Mouse (Mus musculus) frontal cortex, postnatal 14 days (tissue): Measurements from ENCODE around the gene Pqlc2.

Experiments used
- DNase-seq, 2 experiments: peaks; one replicate each; pipeline ENCODE4 v3.0.0; 2022; ENCODE audit warnings: low spot score in 2 of 2

Gene Pqlc2

GRCm38 (mm10) chr4:139310171-139310898 is at the start of gene Pqlc2, which contains the start of gene Akr7a5:
Pqlc2 (minus strand) TSS chr4:139310708.
Akr7a5 (plus strand) TSS chr4:139310744.
- DNase-seq = peak; percentile 92 to 99

- no peak for DNase-seq
Observed at GRCm38 (mm10) chr4:139357211-139357610, 46.7 kb upstream of the Pqlc2 start.

- DNase-seq = no peak
Observed at GRCm38 (mm10) chr4:139352832-139353231, 42.3 kb upstream of the Pqlc2 start.

GRCm38 (mm10) chr4:139351931-139352711 is 41.6 kb upstream of the Pqlc2 start, which contains the start of the genes Mrto4, Emc1 and Ubr4:
Mrto4 (minus strand) TSS chr4:139352576.
Emc1 (plus strand) TSS chr4:139352587.
Ubr4 (plus strand) TSS chr4:139352609.
- peak; percentile 62 to 80 for DNase-seq

GRCm38 (mm10) chr4:139345416-139346019 is 35.0 kb upstream of the Pqlc2 start:
- DNase-seq = no peak

- peak; percentile 22 to 37 for DNase-seq
Observed at GRCm38 (mm10) chr4:139343718-139344117, 33.2 kb upstream of the Pqlc2 start.

GRCm38 (mm10) chr4:139341556-139342233 is 31.2 kb upstream of the Pqlc2 start:
- DNase-seq = no peak

- DNase-seq = no peak
Observed at GRCm38 (mm10) chr4:139340835-139341234, 30.3 kb upstream of the Pqlc2 start.

GRCm38 (mm10) chr4:139338145-139338544 is 27.6 kb upstream of the Pqlc2 start:
- DNase-seq = no peak

- DNase-seq = peak in 1 of 2 experiments; percentile 50
Observed at GRCm38 (mm10) chr4:139336822-139337483, 26.4 kb upstream of the Pqlc2 start.

- no peak for DNase-seq
Observed at GRCm38 (mm10) chr4:139335507-139335906, 25.0 kb upstream of the Pqlc2 start.

GRCm38 (mm10) chr4:139334631-139335295 is 24.3 kb upstream of the Pqlc2 start:
- DNase-seq = no peak

GRCm38 (mm10) chr4:139330605-139331004 is 20.1 kb upstream of the Pqlc2 start:
- peak in 1 of 2 experiments; percentile 21 for DNase-seq

GRCm38 (mm10) chr4:139319740-139320139 is 9.2 kb upstream of the Pqlc2 start:
- DNase-seq = no peak

GRCm38 (mm10) chr4:139318449-139318848 is 7.9 kb upstream of the Pqlc2 start:
- no peak for DNase-seq

GRCm38 (mm10) chr4:139312632-139313031 is 2.1 kb upstream of the Pqlc2 start:
- DNase-seq = no peak

GRCm38 (mm10) chr4:139311707-139312106 is 1.2 kb upstream of the Pqlc2 start:
- DNase-seq = no peak

- DNase-seq = no peak
Observed at GRCm38 (mm10) chr4:139310899-139311701, 592 bp upstream of the Pqlc2 start.

- DNase-seq = no peak
Observed at GRCm38 (mm10) chr4:139309651-139310050, 857 bp downstream of the Pqlc2 start.

- DNase-seq = no peak
Observed at GRCm38 (mm10) chr4:139307916-139308315, 2.6 kb downstream of the Pqlc2 start.
